ENCODE assay signal across 28 mouse cellular contexts in the genomic region with DNA sequence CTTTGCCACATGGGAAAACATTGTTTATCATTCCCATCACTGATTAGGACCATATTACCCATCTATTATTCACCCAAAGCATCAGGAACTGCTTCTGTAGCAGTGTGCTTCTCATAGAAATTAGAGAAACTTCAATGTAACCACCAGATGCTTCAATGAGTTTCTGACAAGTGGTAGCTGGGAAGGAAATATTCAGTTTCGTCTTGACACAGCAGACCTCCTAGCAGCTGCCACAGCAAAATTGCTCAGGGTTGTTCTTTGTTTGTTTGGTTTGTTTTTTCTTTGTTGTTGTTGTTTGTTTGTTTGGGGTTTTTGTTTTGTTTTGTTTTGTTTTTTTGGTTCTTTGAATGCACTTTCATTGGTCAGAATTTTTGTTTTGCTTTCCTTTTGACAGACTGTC.
"Had no signal": no experiment of that assay in that cellular context is flagged by ENCODE, and none has a peak within 500 bp of the region (broad histone marks: within the 10 kb centered on the region; RNA-seq: fewer than 3 reads in every experiment).

No protein-coding gene starts in this region.

- H3K4me3 ChIP-seq: embryonic facial prominence, embryonic 10.5 days; embryonic facial prominence, embryonic 12.5 days; embryonic facial prominence, embryonic 13.5 days; embryonic facial prominence, embryonic 15.5 days; erythroblast, embryonic 14.5 days; forebrain, embryonic 10.5 days; forebrain, embryonic 12.5 days; forebrain, embryonic 13.5 days; forebrain, embryonic 15.5 days; gastrocnemius, adult 2 months; heart, adult 2 months had no signal

- H3K27me3 ChIP-seq: embryonic facial prominence, embryonic 12.5 days; embryonic facial prominence, embryonic 13.5 days; embryonic facial prominence, embryonic 15.5 days; forebrain, embryonic 12.5 days; forebrain, embryonic 13.5 days; forebrain, embryonic 15.5 days had no signal

- H3K4me2 ChIP-seq: embryonic facial prominence, embryonic 12.5 days; embryonic facial prominence, embryonic 13.5 days; embryonic facial prominence, embryonic 15.5 days; forebrain, embryonic 12.5 days; forebrain, embryonic 13.5 days; forebrain, embryonic 15.5 days had no signal

- H3K36me3 ChIP-seq: embryonic facial prominence, embryonic 10.5 days; embryonic facial prominence, embryonic 12.5 days; embryonic facial prominence, embryonic 13.5 days; embryonic facial prominence, embryonic 15.5 days; forebrain, embryonic 10.5 days; forebrain, embryonic 12.5 days; forebrain, embryonic 15.5 days had no signal

- ATAC-seq: forebrain, embryonic 13.5 days; forebrain, embryonic 14.5 days; forebrain, embryonic 15.5 days; forebrain, embryonic 16.5 days; forebrain, postnatal 0 days had no signal

- H3K9ac ChIP-seq: embryonic facial prominence, embryonic 12.5 days; embryonic facial prominence, embryonic 13.5 days; embryonic facial prominence, embryonic 15.5 days; forebrain, embryonic 12.5 days; forebrain, embryonic 13.5 days; forebrain, embryonic 15.5 days; forebrain, postnatal 0 days had no signal

- H3K9me3 ChIP-seq: embryonic facial prominence, embryonic 10.5 days; embryonic facial prominence, embryonic 12.5 days; embryonic facial prominence, embryonic 13.5 days; embryonic facial prominence, embryonic 15.5 days; forebrain, embryonic 10.5 days; forebrain, embryonic 12.5 days; forebrain, embryonic 13.5 days; forebrain, embryonic 15.5 days had no signal

- H3K27ac ChIP-seq: embryonic facial prominence, embryonic 10.5 days; embryonic facial prominence, embryonic 12.5 days; embryonic facial prominence, embryonic 13.5 days; embryonic facial prominence, embryonic 15.5 days; forebrain, embryonic 10.5 days; forebrain, embryonic 12.5 days; forebrain, embryonic 13.5 days; forebrain, embryonic 15.5 days; gastrocnemius, adult 2 months; heart, adult 2 months had no signal

- DNase-seq: cerebellum, adult 8-10 months; cerebellum, adult 9-10 months; cerebellum, adult 9-11 months; cerebellum, postnatal 10 days; cerebellum, postnatal 14 days; cerebellum, postnatal 25 days; cerebellum, postnatal 36 days; embryo, embryonic 11 days; forebrain, postnatal 0 days; gastrocnemius, adult 2 months; gastrocnemius, postnatal 10 days; gastrocnemius, postnatal 14 days; gastrocnemius, postnatal 25 days; gastrocnemius, postnatal 36 days; heart, adult 11 months; heart, adult 18-20 months; heart, adult 2 months had no signal

- H3K4me1 ChIP-seq: embryonic facial prominence, embryonic 10.5 days; embryonic facial prominence, embryonic 12.5 days; embryonic facial prominence, embryonic 13.5 days; embryonic facial prominence, embryonic 15.5 days; forebrain, embryonic 10.5 days; forebrain, embryonic 12.5 days; forebrain, embryonic 13.5 days; forebrain, embryonic 15.5 days had no signal
